Mouse (Mus musculus) forebrain, embryonic 12.5 days (tissue): ENCODE measurements around the gene Elf2. TPM values are rescaled to one million over a fixed set of nuclear protein-coding genes. Genes with fewer than 3 reads are reported as not detected.

Source experiments
- ATAC-seq: fragments of 200-750 bp; cut with Nextera tagmentation; 2 replicates; pipeline ENCODE4 v1.8.0; 2017; ENCODE audit warnings: moderate TSS enrichment; ENCODE audit not compliant: low FRiP score
- H3K27ac ChIP-seq: fragments of 300-500 bp; sonication (generic); 2 replicates; pipeline ENCODE4 v1.5.1; 2016; ENCODE audit warnings: mild to moderate bottlenecking
- H3K27me3 ChIP-seq: fragments of 300-500 bp; sonication (generic); 2 replicates; pipeline ENCODE4 v1.6.1; 2016; ENCODE audit warnings: mild to moderate bottlenecking
- H3K36me3 ChIP-seq: fragments of 300-500 bp; sonication (generic); replicated peaks from 2 replicates; pipeline ENCODE4 v1.6.1; 2016; ENCODE audit warnings: mild to moderate bottlenecking
- H3K4me1 ChIP-seq: fragments of 300-500 bp; sonication (generic); 2 replicates; pipeline ENCODE4 v1.6.1; 2016
- H3K4me2 ChIP-seq: fragments of 300-500 bp; sonication (generic); 2 replicates; pipeline ENCODE4 v1.6.1; 2016; ENCODE audit warnings: mild to moderate bottlenecking, moderate library complexity
- H3K4me3 ChIP-seq: fragments of 300-500 bp; sonication (generic); replicated peaks from 2 replicates; pipeline ENCODE4 v1.5.1; 2016; ENCODE audit warnings: mild to moderate bottlenecking
- H3K9ac ChIP-seq: fragments of 300-500 bp; sonication (generic); 2 replicates; pipeline ENCODE4 v1.6.1; 2016; ENCODE audit warnings: mild to moderate bottlenecking
- H3K9me3 ChIP-seq: fragments of 300-500 bp; sonication (generic); 2 replicates; pipeline ENCODE4 v1.6.1; 2016
- WGBS: fragments of 180-500 bp; shearing (Covaris S2); methylation state at CpG from one replicate; pipeline ENCODE4 v1.1.7; 2016; 5-methylcytosine and 5-hydroxymethylcytosine counted together
- polyA plus RNA-seq: library from polyadenylated mRNA; unstranded; fragments of >200 nt; fragmentation: Nextera tagmentation; extraction: Ambion mirVana; gene quantifications from 2 replicates; pipeline ENCODE4 v1.2.1, GENCODE M21; 2016

Gene Elf2
- polyA plus RNA-seq = 43.2 and 43.8 TPM in 2 replicates

GRCm38 (mm10) chr3:51340552-51341267, at the start of gene Elf2:
Gene Elf2 (minus strand): TSS chr3:51340663.
- Histone ChIP-seq H3K27me3 (no peaks in the 10 kb centered on the region), H3K9ac (peak within 1 kb of the TSS; percentile 98), H3K36me3 (no peaks in the 10 kb centered on the region), H3K4me3 (peak within 1 kb of the TSS; percentile 97), H3K4me2 (peak within 1 kb of the TSS; percentile 81), H3K9me3 (no peaks in the 10 kb centered on the region), H3K4me1 (peaks cover 7% of the 10 kb centered on the region), H3K27ac (peak within 1 kb of the TSS; percentile 100)
- WGBS = under 1% methylated on average over 81 of the region's 87 CpGs
- ATAC-seq = peak; percentile 88

GRCm38 (mm10) chr3:51388904-51389303, 48.4 kb upstream of the Elf2 start:
- H3K36me3 ChIP-seq = no peaks in the 10 kb centered on the region
- no peaks in the 10 kb centered on the region for H3K9me3 ChIP-seq
- WGBS = 8% methylated on average over 13 of the region's 13 CpGs
- no peak overlapping the region for H3K27ac ChIP-seq
- peaks cover 13% of the 10 kb centered on the region for H3K4me1 ChIP-seq
- H3K4me3 ChIP-seq = peak overlapping the region; percentile 13; the same call in 1 of the 2 replicates
- peak overlapping the region; percentile 38; the same call in 1 of the 2 replicates for H3K9ac ChIP-seq
- peak overlapping the region; percentile 44 for H3K4me2 ChIP-seq
- H3K27me3 ChIP-seq = 0 out of 2 replicates have a peak, but pooled peaks cover 4% of the 10 kb centered on the region
- no peak for ATAC-seq

- Histone ChIP-seq H3K36me3 (no peaks in the 10 kb centered on the region), H3K4me3 (no peak overlapping the region), H3K27me3 (0 out of 2 replicates have a peak, but pooled peaks cover 4% of the 10 kb centered on the region), H3K9ac (no peak overlapping the region), H3K4me2 (no peak overlapping the region), H3K27ac (no peak overlapping the region), H3K9me3 (no peaks in the 10 kb centered on the region), H3K4me1 (peaks cover 18% of the 10 kb centered on the region)
- no peak for ATAC-seq
- 45% methylated on average over 8 of the region's 8 CpGs for WGBS
These were observed 47.5 kb upstream of the Elf2 start for GRCm38 (mm10) chr3:51387868-51388381.

- Histone ChIP-seq H3K4me2 (no peak overlapping the region), H3K27me3 (0 out of 2 replicates have a peak, but pooled peaks cover 4% of the 10 kb centered on the region), H3K4me3 (no peak overlapping the region), H3K36me3 (no peaks in the 10 kb centered on the region), H3K27ac (no peak overlapping the region), H3K4me1 (peaks cover 18% of the 10 kb centered on the region), H3K9me3 (no peaks in the 10 kb centered on the region), H3K9ac (no peak overlapping the region)
- ATAC-seq = no peak
- WGBS = 82% methylated on average over 3 of the region's 3 CpGs
These were observed 46.6 kb upstream of the Elf2 start for GRCm38 (mm10) chr3:51387134-51387451.

GRCm38 (mm10) chr3:51386441-51387133, 46.1 kb upstream of the Elf2 start:
- Histone ChIP-seq H3K27me3 (0 out of 2 replicates have a peak, but pooled peaks cover 4% of the 10 kb centered on the region), H3K4me2 (no peak overlapping the region), H3K4me1 (peaks cover 18% of the 10 kb centered on the region), H3K36me3 (no peaks in the 10 kb centered on the region), H3K27ac (no peak overlapping the region), H3K9me3 (no peaks in the 10 kb centered on the region), H3K9ac (no peak overlapping the region), H3K4me3 (no peak overlapping the region)
- 50% methylated on average over 12 of the region's 12 CpGs for WGBS
- ATAC-seq = no peak

GRCm38 (mm10) chr3:51383409-51383808, 42.9 kb upstream of the Elf2 start:
- Histone ChIP-seq H3K27ac (no peak overlapping the region), H3K27me3 (0 out of 2 replicates have a peak, but pooled peaks cover 3% of the 10 kb centered on the region), H3K4me3 (no peak overlapping the region), H3K36me3 (no peaks in the 10 kb centered on the region), H3K9me3 (no peaks in the 10 kb centered on the region), H3K9ac (no peak overlapping the region), H3K4me2 (no peak overlapping the region), H3K4me1 (peaks cover 12% of the 10 kb centered on the region; the same call in 1 of the 2 replicates)
- ATAC-seq = no peak
- WGBS = 27% methylated on average over 12 of the region's 12 CpGs

- H3K4me2 ChIP-seq = no peak overlapping the region
- H3K4me3 ChIP-seq = no peak overlapping the region
- H3K4me1 ChIP-seq = peaks cover 10% of the 10 kb centered on the region; the same call in 1 of the 2 replicates
- H3K27me3 ChIP-seq = 0 out of 2 replicates have a peak, but pooled peaks cover 3% of the 10 kb centered on the region
- 65% methylated on average over 2 of the region's 5 CpGs for WGBS
- no peak overlapping the region for H3K27ac ChIP-seq
- ATAC-seq = no peak
- H3K36me3 ChIP-seq = no peaks in the 10 kb centered on the region
- no peak overlapping the region for H3K9ac ChIP-seq
- H3K9me3 ChIP-seq = no peaks in the 10 kb centered on the region
These were observed 40.2 kb upstream of the Elf2 start for GRCm38 (mm10) chr3:51380660-51381014.

GRCm38 (mm10) chr3:51379786-51380659, 39.6 kb upstream of the Elf2 start:
- WGBS = 82% methylated on average over 5 of the region's 5 CpGs

GRCm38 (mm10) chr3:51378665-51378946, 38.1 kb upstream of the Elf2 start:
- peaks cover 9% of the 10 kb centered on the region; the same call in 1 of the 2 replicates for H3K4me1 ChIP-seq
- H3K36me3 ChIP-seq = no peaks in the 10 kb centered on the region
- 0 out of 2 replicates have a peak, but pooled peaks cover 2% of the 10 kb centered on the region for H3K9me3 ChIP-seq
- H3K4me2 ChIP-seq = no peak overlapping the region; the same call in 1 of the 2 replicates
- H3K9ac ChIP-seq = no peak overlapping the region
- 81% methylated on average over 3 of the region's 3 CpGs for WGBS
- 0 out of 2 replicates have a peak, but pooled peaks cover 3% of the 10 kb centered on the region for H3K27me3 ChIP-seq
- H3K4me3 ChIP-seq = no peak overlapping the region
- ATAC-seq = no peak
- no peak overlapping the region for H3K27ac ChIP-seq

More at GRCm38 (mm10) chr3:51379786-51380659, 39.6 kb upstream of the Elf2 start:
- Histone ChIP-seq H3K9me3 (no peaks in the 10 kb centered on the region), H3K27me3 (0 out of 2 replicates have a peak, but pooled peaks cover 3% of the 10 kb centered on the region), H3K4me3 (no peak overlapping the region), H3K4me1 (peaks cover 10% of the 10 kb centered on the region; the same call in 1 of the 2 replicates), H3K9ac (no peak overlapping the region), H3K36me3 (no peaks in the 10 kb centered on the region), H3K4me2 (no peak overlapping the region), H3K27ac (no peak overlapping the region)
- ATAC-seq = no peak

- Histone ChIP-seq H3K9ac (no peak overlapping the region), H3K4me3 (peak overlapping the region; percentile 13; the same call in 1 of the 2 replicates)
- WGBS = 50% methylated on average over 31 of the region's 31 CpGs
These were observed 37.6 kb upstream of the Elf2 start for GRCm38 (mm10) chr3:51377878-51378664.

More at GRCm38 (mm10) chr3:51377878-51378664, 37.6 kb upstream of the Elf2 start:
- ATAC-seq = no peak
- 0 out of 2 replicates have a peak, but pooled peaks cover 3% of the 10 kb centered on the region for H3K27me3 ChIP-seq
- H3K36me3 ChIP-seq = no peaks in the 10 kb centered on the region
- peak overlapping the region; percentile 44 for H3K4me2 ChIP-seq
- H3K4me1 ChIP-seq = 0 out of 2 replicates have a peak, but pooled peaks cover 6% of the 10 kb centered on the region
- H3K9me3 ChIP-seq = 0 out of 2 replicates have a peak, but pooled peaks cover 2% of the 10 kb centered on the region
- H3K27ac ChIP-seq = no peak overlapping the region
